Mouse (Mus musculus) midbrain, embryonic 11.5 days (tissue): ENCODE measurements around the gene Ube4b. TPM values are rescaled to one million over a fixed set of nuclear protein-coding genes. Genes with fewer than 3 reads are reported as not detected.

Source experiments
- ATAC-seq: fragments of 200-750 bp; cut with Nextera tagmentation; 2 replicates; pipeline ENCODE4 v1.8.0; 2017; ENCODE audit warnings: moderate TSS enrichment, moderate library complexity; ENCODE audit not compliant: low FRiP score
- DNase-seq: peaks from one replicate; pipeline ENCODE4 v3.0.0; 2015; ENCODE audit warnings: low spot score; ENCODE audit errors: missing footprints
- H3K27ac ChIP-seq: fragments of 300-500 bp; sonication (generic); 2 replicates; pipeline ENCODE4 v1.5.1; 2014; ENCODE audit warnings: low read depth, low read length
- H3K27me3 ChIP-seq: fragments of 300-500 bp; sonication (generic); 2 replicates; pipeline ENCODE4 v1.6.1; 2014; ENCODE audit warnings: mild to moderate bottlenecking, low read length, moderate library complexity, mixed read lengths; ENCODE audit not compliant: control insufficient read depth, insufficient read depth
- H3K36me3 ChIP-seq: fragments of 300-500 bp; sonication (generic); 2 replicates; pipeline ENCODE4 v1.6.1; 2014; ENCODE audit warnings: mild to moderate bottlenecking, low read length, moderate library complexity, mixed read lengths; ENCODE audit not compliant: control insufficient read depth, insufficient read depth
- H3K4me1 ChIP-seq: fragments of 300-500 bp; sonication (generic); 2 replicates; pipeline ENCODE4 v1.6.1; 2014; ENCODE audit warnings: low read length; ENCODE audit not compliant: control insufficient read depth, insufficient read depth
- H3K4me2 ChIP-seq: fragments of 300-500 bp; sonication (generic); 2 replicates; pipeline ENCODE4 v1.6.1; 2014; ENCODE audit warnings: mild to moderate bottlenecking, moderate library complexity
- H3K4me3 ChIP-seq: fragments of 300-500 bp; sonication (generic); 2 replicates; pipeline ENCODE4 v1.5.1; 2014; ENCODE audit warnings: low read depth, low read length
- H3K9ac ChIP-seq: fragments of 300-500 bp; sonication (generic); 2 replicates; pipeline ENCODE4 v1.6.1; 2014; ENCODE audit warnings: low read length
- H3K9me3 ChIP-seq: fragments of 300-500 bp; sonication (generic); 2 replicates; pipeline ENCODE4 v1.6.1; 2016; ENCODE audit warnings: low read length; ENCODE audit not compliant: control insufficient read depth
- WGBS: fragments of 180-500 bp; shearing (Covaris S2); extraction: QIAGEN DNeasy Blood & Tissue Kit; methylation state at CpG from one replicate; pipeline ENCODE4 v1.1.7; 2014; 5-methylcytosine and 5-hydroxymethylcytosine counted together
- polyA plus RNA-seq: library from polyadenylated mRNA; unstranded; fragments of >200 nt; fragmentation: Nextera tagmentation; extraction: Ambion mirVana; gene quantifications from 2 replicates; pipeline ENCODE4 v1.2.1, GENCODE M21; 2014

Gene Ube4b
- polyA plus RNA-seq, 1 experiment from 2014 or later, result 53.3 TPM

DNA sequence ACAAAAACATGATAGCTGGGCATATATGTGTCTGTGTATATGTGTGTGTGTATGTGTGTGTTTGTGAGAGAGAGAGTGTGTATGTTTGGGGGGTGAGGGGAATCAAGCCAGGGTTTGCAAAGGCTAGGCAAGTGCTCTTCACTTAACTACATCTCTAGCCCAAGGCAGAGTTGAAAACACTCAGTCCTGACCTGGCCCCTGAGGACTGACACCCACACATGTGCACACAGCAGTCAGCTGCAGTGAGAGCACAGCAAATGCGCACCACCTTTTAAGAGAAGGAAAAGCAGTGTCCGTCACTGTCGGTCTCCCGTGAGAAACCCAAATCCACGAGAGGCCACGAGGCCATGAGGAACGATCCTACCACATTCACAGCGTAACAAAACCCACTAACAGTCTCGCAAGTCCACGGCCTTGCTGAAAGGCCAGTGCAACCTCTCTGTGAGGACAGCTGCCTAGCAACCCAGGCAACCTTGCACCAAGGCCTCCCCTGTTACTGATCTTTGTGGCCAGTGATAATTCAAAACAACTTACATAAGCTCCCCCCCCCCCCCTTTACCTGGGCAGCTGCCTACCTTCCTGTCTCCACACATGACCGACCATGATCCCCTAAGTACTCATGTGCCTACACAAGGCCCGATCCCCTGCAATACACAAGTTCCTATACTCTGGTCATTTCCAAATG, 33.1 kb downstream of the Ube4b start:
- H3K4me1 ChIP-seq, result no peaks in the 10 kb centered on the region
- no peaks in the 10 kb centered on the region for H3K9me3 ChIP-seq
- peaks cover 3% of the 10 kb centered on the region; the same call in 1 of the 2 replicates for H3K36me3 ChIP-seq
- H3K4me3 ChIP-seq, result no peak overlapping the region
- H3K27me3 ChIP-seq, result no peaks in the 10 kb centered on the region
- ATAC-seq (no peak), DNase-seq (no peak)
- H3K4me2 ChIP-seq, result no peak overlapping the region
- 89% methylated on average over 12 of the region's 12 CpGs for WGBS
- no peak overlapping the region for H3K27ac ChIP-seq
- no peak overlapping the region for H3K9ac ChIP-seq

DNA sequence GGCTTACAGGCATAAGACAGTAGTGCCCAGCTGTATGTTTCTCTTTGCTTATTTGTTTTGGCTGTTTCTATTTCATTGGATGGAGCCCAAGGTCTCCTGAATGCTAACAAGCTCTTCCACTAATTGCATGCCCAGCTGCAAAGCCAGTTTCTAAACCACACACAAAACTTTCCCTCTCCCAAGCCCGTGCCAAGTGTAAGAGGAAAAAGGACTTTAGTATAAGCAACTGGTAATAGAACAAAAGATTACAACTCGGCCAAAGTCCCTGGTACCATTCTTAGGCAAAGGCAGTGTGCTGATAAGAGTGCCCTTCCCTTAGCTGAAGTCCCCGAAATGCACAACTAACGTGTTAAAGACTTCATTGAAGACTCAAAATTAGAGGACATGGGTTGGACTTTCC, 34.2 kb downstream of the Ube4b start:
- no peak overlapping the region for H3K4me2 ChIP-seq
- ATAC-seq (no peak), DNase-seq (no peak)
- no peak overlapping the region for H3K4me3 ChIP-seq
- no peaks in the 10 kb centered on the region; the same call in 1 of the 2 replicates for H3K36me3 ChIP-seq
- no peak overlapping the region for H3K9ac ChIP-seq
- 91% methylated on average over 4 of the region's 4 CpGs for whole genome bisulfite sequencing
- H3K27ac ChIP-seq, result no peak overlapping the region
- H3K9me3 ChIP-seq, result no peaks in the 10 kb centered on the region
- no peaks in the 10 kb centered on the region for H3K27me3 ChIP-seq
- H3K4me1 ChIP-seq, result no peaks in the 10 kb centered on the region

DNA sequence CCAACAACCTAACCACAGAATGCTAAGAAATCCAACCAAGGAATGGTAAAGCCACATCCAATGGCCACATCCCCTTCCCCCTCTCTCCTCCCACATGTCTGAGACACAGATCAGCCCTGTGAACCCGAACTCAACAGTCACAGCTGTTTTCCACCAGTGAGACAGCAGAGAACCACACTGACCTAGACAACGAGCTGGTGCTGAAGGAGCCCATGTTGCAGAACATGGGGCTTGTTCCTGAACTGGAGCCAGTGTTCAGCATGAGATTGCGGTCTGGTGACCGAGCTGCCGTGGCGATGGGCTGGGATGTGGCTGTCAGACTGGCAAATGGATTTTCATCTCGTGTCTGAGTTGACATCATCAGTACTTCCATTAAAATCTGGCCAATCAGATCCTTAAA, 45.5 kb downstream of the Ube4b start:
- Histone ChIP-seq H3K4me2 (no peak overlapping the region), H3K9me3 (no peaks in the 10 kb centered on the region), H3K36me3 (peaks cover 11% of the 10 kb centered on the region), H3K4me3 (no peak overlapping the region), H3K27me3 (no peaks in the 10 kb centered on the region), H3K9ac (no peak overlapping the region), H3K4me1 (no peaks in the 10 kb centered on the region), H3K27ac (no peak overlapping the region)
- no peak for ATAC-seq
- 91% methylated on average over 7 of the region's 7 CpGs for WGBS
- DNase-seq, result no peak

DNA sequence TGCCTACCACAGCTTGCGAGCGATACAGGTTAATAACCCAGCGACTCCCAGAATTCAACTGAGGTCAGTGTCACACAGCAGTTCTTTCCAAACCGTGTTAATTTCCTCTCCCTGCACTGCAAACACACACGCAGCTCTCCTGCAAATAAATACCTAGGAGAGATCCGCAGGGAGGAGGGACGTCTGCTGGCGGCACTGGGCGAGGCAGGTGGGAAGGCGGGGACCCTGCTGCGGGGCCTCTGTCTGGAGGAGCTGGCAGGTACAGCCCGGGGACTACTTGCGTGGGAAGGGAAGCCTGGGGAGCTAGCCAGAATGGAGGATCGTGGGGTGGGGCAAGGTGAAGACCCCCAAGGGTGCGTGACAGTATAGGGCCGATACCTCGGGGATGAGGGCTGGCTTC, 46.7 kb downstream of the Ube4b start:
- H3K27ac ChIP-seq, result no peak overlapping the region
- no peak for ATAC-seq

DNA sequence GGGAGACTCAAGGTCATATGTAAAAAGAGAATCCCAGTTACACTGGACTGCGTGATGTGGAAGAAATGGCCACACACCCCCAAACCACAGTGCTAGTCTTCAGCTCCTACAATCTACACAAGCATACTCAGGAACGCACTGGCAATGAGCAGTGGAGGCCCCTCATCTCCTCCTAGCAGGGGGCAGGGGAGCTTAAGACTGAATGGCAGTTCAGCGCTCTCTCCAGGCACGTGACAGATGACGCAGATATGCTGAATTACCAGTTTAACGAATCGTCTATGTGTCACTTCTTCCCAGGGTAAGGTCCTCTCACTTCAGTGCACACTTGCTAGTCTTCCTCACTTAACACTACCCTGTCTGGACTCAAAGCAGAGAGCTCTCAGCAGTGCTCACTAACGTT, 47.7 kb downstream of the Ube4b start:
- Histone ChIP-seq H3K4me2 (no peak overlapping the region), H3K36me3 (peaks cover 5% of the 10 kb centered on the region; the same call in 1 of the 2 replicates), H3K9me3 (no peaks in the 10 kb centered on the region), H3K27ac (no peak overlapping the region), H3K4me1 (no peaks in the 10 kb centered on the region), H3K27me3 (no peaks in the 10 kb centered on the region), H3K4me3 (no peak overlapping the region), H3K9ac (no peak overlapping the region)
- no peak for ATAC-seq
- DNase-seq, result no peak
- WGBS, result 77% methylated on average over 8 of the region's 8 CpGs

More for the DNA sequence above, 46.7 kb downstream of the Ube4b start:
- WGBS, result 93% methylated on average over 17 of the region's 17 CpGs
- Histone ChIP-seq H3K4me1 (no peaks in the 10 kb centered on the region), H3K9ac (no peak overlapping the region), H3K36me3 (peaks cover 5% of the 10 kb centered on the region; the same call in 1 of the 2 replicates), H3K4me3 (no peak overlapping the region), H3K4me2 (no peak overlapping the region), H3K27me3 (no peaks in the 10 kb centered on the region), H3K9me3 (no peaks in the 10 kb centered on the region)
- DNase-seq, result no peak

DNA sequence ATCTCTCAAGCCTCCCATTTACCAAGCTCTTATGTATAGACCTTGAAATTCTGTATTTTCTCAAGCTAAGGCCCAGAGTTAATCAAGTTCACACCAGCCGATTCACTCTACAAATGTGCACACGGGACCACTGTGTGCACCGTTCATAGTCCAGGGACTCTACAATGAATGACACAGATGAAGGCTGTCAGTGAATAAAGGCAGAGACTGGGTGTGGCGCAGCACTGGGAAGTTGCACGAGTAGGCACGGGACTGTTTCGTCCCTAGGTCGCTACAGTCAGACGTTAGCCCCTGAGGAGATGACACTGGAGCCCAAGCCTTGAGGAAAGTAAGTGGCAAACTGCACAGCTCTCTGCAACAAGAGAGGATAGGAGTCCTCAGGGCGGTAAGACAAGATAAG, 50.5 kb downstream of the Ube4b start:
- Histone ChIP-seq H3K4me3 (no peak overlapping the region), H3K9ac (no peak overlapping the region), H3K27me3 (no peaks in the 10 kb centered on the region), H3K4me2 (no peak overlapping the region), H3K36me3 (peaks cover 6% of the 10 kb centered on the region), H3K9me3 (no peaks in the 10 kb centered on the region), H3K4me1 (no peaks in the 10 kb centered on the region), H3K27ac (no peak overlapping the region)
- ATAC-seq (no peak), DNase-seq (no peak)
- WGBS, result 93% methylated on average over 10 of the region's 10 CpGs

DNA sequence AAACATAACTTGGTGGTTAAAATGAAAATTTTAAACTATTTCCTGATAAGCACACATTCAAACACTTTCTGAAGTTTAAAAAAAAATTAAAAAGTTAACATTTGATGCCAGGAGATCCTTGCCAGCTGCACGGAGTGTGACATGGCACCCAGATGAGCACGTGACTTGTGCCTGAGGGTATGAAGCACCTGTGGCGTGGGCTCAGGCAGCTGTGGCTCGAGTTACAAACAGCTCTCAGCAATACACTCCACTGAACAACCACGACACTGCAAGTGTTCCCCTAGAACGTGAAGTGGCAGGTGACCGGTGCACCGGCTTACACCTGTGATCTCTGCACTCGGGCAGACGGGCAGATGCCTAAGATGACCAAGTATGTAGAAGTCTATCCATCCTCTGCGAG, 51.9 kb downstream of the Ube4b start:
- Histone ChIP-seq H3K27me3 (no peaks in the 10 kb centered on the region), H3K4me3 (no peak overlapping the region), H3K9ac (no peak overlapping the region), H3K4me1 (no peaks in the 10 kb centered on the region), H3K27ac (no peak overlapping the region), H3K9me3 (no peaks in the 10 kb centered on the region), H3K4me2 (no peak overlapping the region), H3K36me3 (peaks cover 10% of the 10 kb centered on the region)
- ATAC-seq (no peak), DNase-seq (no peak)
- WGBS, result 91% methylated on average over 11 of the region's 11 CpGs

DNA sequence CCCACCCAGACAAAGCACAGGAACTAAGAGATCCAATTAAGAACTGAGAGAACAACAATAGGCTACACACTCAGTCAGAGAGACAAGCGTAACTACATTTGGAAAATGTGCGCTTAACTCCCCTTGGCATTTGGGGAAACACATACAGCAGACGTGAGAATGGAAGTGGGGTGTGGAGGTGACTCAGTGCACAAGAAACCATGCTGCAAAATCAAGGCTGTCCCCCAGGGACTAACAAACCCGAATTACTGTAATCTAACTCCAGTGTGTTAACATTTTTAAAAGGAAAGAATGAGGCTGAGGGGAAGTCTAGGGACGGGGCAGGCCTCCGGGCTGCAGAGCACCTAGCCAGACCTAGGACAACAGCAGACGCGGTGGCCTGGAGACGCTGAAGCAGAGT, 52.6 kb downstream of the Ube4b start:
- no peaks in the 10 kb centered on the region for H3K4me1 ChIP-seq
- ATAC-seq, result no peak
- no peak overlapping the region for H3K27ac ChIP-seq
- no peaks in the 10 kb centered on the region for H3K9me3 ChIP-seq
- DNase-seq, result no peak
- H3K36me3 ChIP-seq, result peaks cover 11% of the 10 kb centered on the region
- no peak overlapping the region for H3K4me2 ChIP-seq
- 90% methylated on average over 9 of the region's 9 CpGs for WGBS
- H3K9ac ChIP-seq, result no peak overlapping the region
- H3K4me3 ChIP-seq, result no peak overlapping the region
- no peaks in the 10 kb centered on the region for H3K27me3 ChIP-seq

DNA sequence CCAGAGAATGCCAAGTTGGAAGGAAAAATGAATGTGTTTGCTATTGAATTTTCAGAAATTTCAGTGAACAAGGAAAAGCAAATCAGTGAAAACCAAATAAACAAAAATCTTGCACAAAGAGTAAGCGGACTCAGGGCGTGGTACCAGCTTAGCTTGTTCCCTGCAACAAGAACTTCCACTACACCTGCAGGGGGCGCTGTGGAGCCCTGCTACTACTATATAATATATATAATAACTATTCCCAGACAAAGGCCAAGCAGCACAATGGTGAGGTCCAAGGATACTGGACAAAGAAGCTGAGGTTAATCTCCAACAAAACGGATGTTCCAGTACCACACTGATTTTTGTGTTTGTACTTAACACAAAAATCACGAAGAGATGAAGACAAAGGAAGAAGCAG, 53.1 kb downstream of the Ube4b start:
- H3K4me3 ChIP-seq, result no peak overlapping the region
- no peak overlapping the region for H3K4me2 ChIP-seq
- H3K27ac ChIP-seq, result no peak overlapping the region
- H3K9ac ChIP-seq, result no peak overlapping the region; the same call in 1 of the 2 replicates
- no peaks in the 10 kb centered on the region for H3K27me3 ChIP-seq
- ATAC-seq (no peak), DNase-seq (peak; percentile 91)
- no peaks in the 10 kb centered on the region for H3K9me3 ChIP-seq
- H3K4me1 ChIP-seq, result no peaks in the 10 kb centered on the region
- 70% methylated on average over 5 of the region's 5 CpGs for WGBS
- peaks cover 10% of the 10 kb centered on the region for H3K36me3 ChIP-seq
